Mouse (Mus musculus) liver, embryonic 14.5 days (tissue): ENCODE data around the gene Hmgb2.

Experiments
- CTCF ChIP-seq: IDR thresholded peaks from 2 replicates; pipeline ENCODE4 v1.5.1; 2016; ENCODE audit warnings: antibody characterized with exemption, low read depth, control low read depth
- EP300 ChIP-seq: IDR thresholded peaks from 2 replicates; pipeline ENCODE4 v1.6.1; 2016; ENCODE audit warnings: antibody characterized with exemption, low read depth

GRCm38 (mm10) chr8:57536167-57536566 is 24.5 kb downstream of the Hmgb2 start:
- TF ChIP-seq CTCF (no peak), EP300 (no peak)
